Mouse (Mus musculus) G1E (cell line): ENCODE results near the gene C130026I21Rik.
"Not testable (repeated sequence)": the region's sequence is repeated elsewhere in the genome, so short reads cannot be mapped to it uniquely, and the experiment has no call there.

Source experiments
- CTCF ChIP-seq: IDR thresholded peaks from 2 replicates; pipeline ENCODE4 v1.5.1; 2012; ENCODE audit warnings: low read depth, low read length, inconsistent platforms, mixed read lengths
- GATA1 ChIP-seq: IDR thresholded peaks from 2 replicates; pipeline ENCODE4 v1.6.1; 2012; ENCODE audit warnings: borderline replicate concordance, low read length, inconsistent platforms, mixed read lengths

DNA sequence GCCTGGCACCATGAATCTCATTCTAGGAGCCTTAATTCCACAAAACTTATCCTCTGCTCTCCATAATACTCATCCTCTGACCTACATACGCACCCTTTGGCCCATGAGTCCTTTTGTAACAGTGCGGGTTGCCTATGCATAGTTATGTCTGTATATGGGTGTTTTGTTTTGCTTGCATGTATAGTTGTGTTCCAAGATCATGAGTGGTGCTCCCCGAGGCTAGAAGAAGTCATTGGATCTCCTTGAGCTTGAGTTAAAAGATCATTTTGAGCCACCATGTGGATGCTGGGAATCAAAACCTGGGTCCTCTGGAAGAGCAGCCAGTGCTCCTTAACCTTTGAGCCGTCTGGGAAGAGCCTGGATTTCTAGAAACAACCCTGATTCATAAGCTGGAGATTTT, 25.4 kb downstream of the C130026I21Rik start:
- not testable (repeated sequence) for TF ChIP-seq CTCF, GATA1
